Mouse (Mus musculus): ENCODE results near the gene Gm6526. TPM values are rescaled to one million over a fixed set of nuclear protein-coding genes. Genes with fewer than 3 reads are reported as not detected.

The Gm6526 gene
- polyA plus RNA-seq, 1 experiment from 2014 or later, result not detected

Other genes with a start within 250 kb of the Gm6526 start
- not detected in 2 replicates for gene Gm5799, start 204.3 kb upstream of the Gm6526 start, polyA plus RNA-seq (2014; fragmentation: Nextera tagmentation; extraction: Ambion mirVana)
- gene Gm17654, start 168.7 kb upstream of the Gm6526 start, polyA plus RNA-seq (2014; fragmentation: Nextera tagmentation; extraction: Ambion mirVana), result not detected in 2 replicates
- not detected in 2 replicates for gene Gm10375, start 139.9 kb upstream of the Gm6526 start, polyA plus RNA-seq (2014; fragmentation: Nextera tagmentation; extraction: Ambion mirVana)
- not detected in 2 replicates for gene Gm8165, start 70.7 kb upstream of the Gm6526 start, polyA plus RNA-seq (2014; fragmentation: Nextera tagmentation; extraction: Ambion mirVana)
- gene Gm7324, start 50.0 kb upstream of the Gm6526 start, polyA plus RNA-seq (2014; fragmentation: Nextera tagmentation; extraction: Ambion mirVana), result 1.5 TPM in 2 replicates
- not detected in 2 replicates for gene Gm16506, start 20.4 kb upstream of the Gm6526 start, polyA plus RNA-seq (2014; fragmentation: Nextera tagmentation; extraction: Ambion mirVana)
- not detected in 2 replicates for gene Gm8180, start 36.9 kb downstream of the Gm6526 start, polyA plus RNA-seq (2014; fragmentation: Nextera tagmentation; extraction: Ambion mirVana)
- gene Ear1, start 127.7 kb downstream of the Gm6526 start, polyA plus RNA-seq (2014; fragmentation: Nextera tagmentation; extraction: Ambion mirVana), result not detected in 2 replicates
- gene Ear10, start 175.7 kb downstream of the Gm6526 start, polyA plus RNA-seq (2014; fragmentation: Nextera tagmentation; extraction: Ambion mirVana), result not detected in 2 replicates
- gene Gm8113, start 177.5 kb downstream of the Gm6526 start, polyA plus RNA-seq (2014; fragmentation: Nextera tagmentation; extraction: Ambion mirVana), result 20.5 and 21.7 TPM in 2 replicates
- gene Ang5, start 209.2 kb downstream of the Gm6526 start, polyA plus RNA-seq (2014; fragmentation: Nextera tagmentation; extraction: Ambion mirVana), result not detected in 2 replicates